Mouse (Mus musculus) midbrain, postnatal 0 days (tissue): ENCODE measurements at regions not wholly inside any gene's neighbourhood (a gene's known extent, or its start where the extent isn't known, plus 50 kb on each side); places are given as distances from the start of the nearest gene placed in this dataset.

ENCODE experiments used
- ATAC-seq: fragments of 200-750 bp; cut with Nextera tagmentation; 2 replicates; pipeline ENCODE4 v1.8.0; 2017; ENCODE audit warnings: moderate number of reproducible peaks, mild to moderate bottlenecking, moderate TSS enrichment, moderate library complexity; ENCODE audit not compliant: low FRiP score
- DNase-seq: peaks from one replicate; pipeline ENCODE4 v3.0.0-alpha.2; 2015; ENCODE audit warnings: low spot score
- H3K27ac ChIP-seq: fragments of 300-500 bp; sonication (generic); 2 replicates; pipeline ENCODE4 v1.5.1; 2014; ENCODE audit warnings: low read depth, mild to moderate bottlenecking, low read length, mixed read lengths
- H3K27me3 ChIP-seq: fragments of 300-500 bp; sonication (generic); 2 replicates; pipeline ENCODE4 v1.6.1; 2014; ENCODE audit warnings: low read length, control low read depth, mixed read lengths; ENCODE audit not compliant: insufficient read depth
- H3K36me3 ChIP-seq: fragments of 300-500 bp; sonication (generic); 2 replicates; pipeline ENCODE4 v1.6.1; 2014; ENCODE audit warnings: low read length, control low read depth, mixed read lengths; ENCODE audit not compliant: insufficient read depth
- H3K4me1 ChIP-seq: fragments of 300-500 bp; sonication (generic); 2 replicates; pipeline ENCODE4 v1.6.1; 2014; ENCODE audit warnings: mild to moderate bottlenecking, control low read depth, antibody characterized with exemption, low read length, mixed read lengths; ENCODE audit not compliant: insufficient read depth
- H3K4me2 ChIP-seq: fragments of 300-500 bp; sonication (generic); 2 replicates; pipeline ENCODE4 v1.6.1; 2014; ENCODE audit warnings: low read depth, mild to moderate bottlenecking, low read length, mixed read lengths; ENCODE audit not compliant: poor library complexity, severe bottlenecking
- H3K4me3 ChIP-seq: fragments of 300-500 bp; sonication (generic); 2 replicates; pipeline ENCODE4 v1.5.1; 2014; ENCODE audit warnings: low read depth, mild to moderate bottlenecking, low read length, moderate library complexity
- H3K9ac ChIP-seq: fragments of 300-500 bp; sonication (generic); replicated peaks from 2 replicates; pipeline ENCODE4 v1.6.1; 2014; ENCODE audit warnings: mild to moderate bottlenecking, low read length, moderate library complexity, mixed read lengths; ENCODE audit not compliant: poor library complexity, severe bottlenecking
- H3K9me3 ChIP-seq: fragments of 300-500 bp; sonication (generic); 2 replicates; pipeline ENCODE4 v1.6.1; 2016; ENCODE audit warnings: low read length, control low read depth
- CTCF ChIP-seq: IDR thresholded peaks from 2 replicates; pipeline ENCODE4 v1.5.1; 2016; ENCODE audit warnings: antibody characterized with exemption, mild to moderate bottlenecking
- WGBS: fragments of 180-500 bp; shearing (Covaris S2); extraction: QIAGEN DNeasy Blood & Tissue Kit; methylation state at CpG from one replicate; pipeline ENCODE4 v1.1.7; 2014; 5-methylcytosine and 5-hydroxymethylcytosine counted together

DNA sequence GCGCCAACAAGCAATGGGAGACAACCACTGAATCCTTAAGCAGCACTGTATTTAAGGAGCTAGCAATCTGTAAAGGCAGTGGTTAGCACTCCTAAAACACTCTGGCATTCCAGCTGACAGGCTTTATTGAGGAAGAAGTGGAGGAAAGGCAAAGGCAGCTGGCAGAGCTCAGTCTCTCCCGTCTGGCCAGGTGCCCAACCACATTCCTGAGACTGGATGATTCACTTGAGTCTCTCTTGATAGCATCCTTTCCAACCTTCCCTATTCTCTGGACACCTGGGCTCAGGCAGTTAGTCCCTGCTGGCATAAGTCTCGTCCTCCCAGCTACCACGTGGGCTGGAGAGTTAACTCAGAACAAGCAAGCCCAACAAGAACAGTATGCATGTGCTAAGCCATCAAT, 260.1 kb downstream of the Sdhaf3 start:
- ATAC-seq, result no peak
- Histone ChIP-seq H3K4me2 (no peak overlapping the region), H3K9me3 (no peaks in the 10 kb centered on the region), H3K27me3 (no peaks in the 10 kb centered on the region), H3K4me1 (no peaks in the 10 kb centered on the region), H3K9ac (no peak overlapping the region), H3K36me3 (no peaks in the 10 kb centered on the region), H3K27ac (no peak overlapping the region), H3K4me3 (no peak overlapping the region)
- DNase-seq, result peak; percentile 20
- no peak for TF ChIP-seq CTCF
- 65% methylated on average over 4 of the region's 4 CpGs for WGBS

DNA sequence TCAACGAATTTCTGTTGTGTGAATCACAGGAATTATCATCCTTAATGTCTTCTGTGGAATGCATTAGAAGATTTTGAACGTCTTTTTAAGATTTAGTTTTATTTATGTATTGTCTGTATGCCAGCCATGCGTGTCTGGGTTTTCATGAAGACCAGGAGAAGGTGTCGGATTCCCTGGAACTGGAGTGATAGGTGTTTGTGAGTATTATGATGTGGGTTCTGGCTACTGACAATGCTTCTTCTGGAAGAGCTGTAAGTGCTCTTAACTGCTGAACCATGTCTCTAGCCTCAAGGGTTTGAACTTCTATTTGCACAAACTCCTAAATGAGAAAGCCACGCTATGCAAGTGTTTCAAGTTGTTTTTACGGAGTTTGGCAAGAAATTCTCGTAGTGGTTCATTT, 296.5 kb downstream of the Sdhaf3 start:
- ATAC-seq, result no peak
- Histone ChIP-seq H3K9ac (no peak overlapping the region), H3K9me3 (no peaks in the 10 kb centered on the region), H3K4me2 (no peak overlapping the region), H3K4me1 (no peaks in the 10 kb centered on the region), H3K36me3 (no peaks in the 10 kb centered on the region), H3K27me3 (no peaks in the 10 kb centered on the region), H3K4me3 (no peak overlapping the region), H3K27ac (no peak overlapping the region)
- WGBS, result 67% methylated on average over 7 of the region's 7 CpGs
- no peak for DNase-seq
- no peak for TF ChIP-seq CTCF

DNA sequence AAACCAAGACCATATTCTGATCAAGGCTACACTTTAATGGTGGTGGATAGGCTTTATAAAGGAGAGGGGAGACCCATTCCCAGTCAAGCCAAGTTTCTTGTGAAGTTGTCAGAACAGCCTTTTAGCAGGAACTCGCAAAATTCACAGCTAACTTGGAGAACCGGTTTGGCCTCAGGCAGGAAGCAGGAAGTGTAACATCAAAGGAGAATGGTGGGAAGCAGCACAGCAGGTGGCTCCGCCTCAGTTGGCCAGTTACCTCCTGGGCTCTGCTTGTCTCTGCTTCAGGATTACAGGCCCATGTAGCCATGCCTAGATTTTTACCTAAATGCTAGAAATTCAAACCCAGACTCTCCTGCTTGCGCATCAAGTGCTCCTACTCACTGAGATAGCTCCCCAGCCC, 277.2 kb upstream of the Tac1 start:
- no peak overlapping the region for H3K9ac ChIP-seq
- no peaks in the 10 kb centered on the region for H3K9me3 ChIP-seq
- no peak for ATAC-seq
- H3K36me3 ChIP-seq, result no peaks in the 10 kb centered on the region
- 44% methylated on average over 4 of the region's 4 CpGs for WGBS
- H3K27ac ChIP-seq, result no peak overlapping the region
- TF ChIP-seq CTCF, result no peak
- H3K4me2 ChIP-seq, result no peak overlapping the region
- no peak overlapping the region for H3K4me3 ChIP-seq
- no peaks in the 10 kb centered on the region for H3K27me3 ChIP-seq
- no peaks in the 10 kb centered on the region for H3K4me1 ChIP-seq
- DNase-seq, result no peak

DNA sequence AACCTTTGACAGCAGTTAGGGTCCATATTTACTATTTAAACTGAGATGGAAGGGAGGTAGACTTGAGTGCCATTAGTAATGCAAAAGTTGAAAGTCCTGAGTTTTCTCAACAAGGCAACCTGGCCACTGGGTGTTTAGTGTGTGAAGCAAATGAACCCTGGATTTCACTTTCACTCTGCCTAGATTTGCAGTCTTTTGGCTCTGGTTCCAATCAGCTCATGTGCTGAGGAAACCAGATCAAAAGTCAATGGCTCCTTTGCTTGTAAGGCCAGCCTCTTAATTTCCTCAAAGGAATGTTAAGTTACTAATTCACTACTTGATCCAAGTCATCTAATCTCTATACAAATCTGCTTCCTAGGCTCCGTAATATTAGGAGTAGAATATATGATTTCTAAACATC, 247.7 kb upstream of the Tac1 start:
- DNase-seq (no peak), ATAC-seq (no peak)
- Histone ChIP-seq H3K36me3 (no peaks in the 10 kb centered on the region), H3K9me3 (no peaks in the 10 kb centered on the region), H3K27me3 (no peaks in the 10 kb centered on the region), H3K4me1 (no peaks in the 10 kb centered on the region), H3K9ac (no peak overlapping the region), H3K27ac (no peak overlapping the region), H3K4me3 (no peak overlapping the region), H3K4me2 (no peak overlapping the region)
- no peak for TF ChIP-seq CTCF
- 84% methylated on average over 1 of the region's 1 CpGs for WGBS

DNA sequence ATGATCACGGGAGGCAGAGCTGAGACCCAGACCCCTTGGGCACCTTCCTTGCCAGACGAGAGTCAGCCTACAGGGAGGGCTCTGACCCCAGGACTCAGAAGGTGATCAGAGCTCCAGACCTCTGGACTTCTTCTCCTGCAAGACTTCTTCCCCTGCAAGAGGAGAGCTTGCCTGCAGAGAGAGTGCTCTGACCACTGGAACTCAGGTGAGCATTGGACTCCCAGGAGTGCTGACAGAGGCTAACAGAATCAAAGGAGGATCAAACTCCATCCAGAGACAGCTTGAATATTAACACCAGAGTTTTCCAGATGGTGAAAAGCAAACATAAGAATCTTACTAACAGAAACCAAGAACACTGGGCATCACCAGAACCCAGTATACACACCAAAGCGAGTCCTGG, 241.2 kb upstream of the Tac1 start:
- no peak overlapping the region for H3K9ac ChIP-seq
- H3K4me2 ChIP-seq, result no peak overlapping the region
- no peaks in the 10 kb centered on the region for H3K27me3 ChIP-seq
- H3K4me3 ChIP-seq, result no peak overlapping the region
- 86% methylated on average over 3 of the region's 3 CpGs for WGBS
- H3K27ac ChIP-seq, result no peak overlapping the region
- ATAC-seq (no peak), DNase-seq (no peak)
- no peaks in the 10 kb centered on the region for H3K9me3 ChIP-seq
- H3K36me3 ChIP-seq, result no peaks in the 10 kb centered on the region
- no peaks in the 10 kb centered on the region for H3K4me1 ChIP-seq
- no peak for TF ChIP-seq CTCF

DNA sequence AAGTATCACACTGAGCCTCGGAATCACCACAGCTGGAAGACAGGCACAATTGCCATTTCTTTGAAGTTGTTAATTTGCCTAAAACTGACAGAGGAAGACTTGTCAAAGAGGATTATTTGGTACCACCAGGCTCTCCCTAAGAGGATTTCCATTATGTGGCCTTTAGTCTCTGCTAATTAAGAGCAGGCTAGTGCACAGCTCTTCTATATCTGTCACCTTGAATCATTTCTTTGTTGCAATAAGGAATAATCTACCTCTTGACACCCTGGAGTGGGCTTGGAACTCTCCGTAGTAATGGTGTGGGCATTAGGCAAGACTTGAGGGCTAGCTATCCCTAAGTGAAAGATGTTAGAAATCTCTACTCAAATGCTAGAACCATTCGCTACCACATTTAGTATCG, 227.7 kb upstream of the Tac1 start:
- ATAC-seq (no peak), DNase-seq (no peak)
- no peak for TF ChIP-seq CTCF
- Histone ChIP-seq H3K4me3 (no peak overlapping the region), H3K4me1 (no peaks in the 10 kb centered on the region), H3K9me3 (no peaks in the 10 kb centered on the region), H3K27ac (no peak overlapping the region), H3K36me3 (no peaks in the 10 kb centered on the region), H3K27me3 (no peaks in the 10 kb centered on the region), H3K9ac (no peak overlapping the region), H3K4me2 (no peak overlapping the region)
- WGBS, result 34% methylated on average over 4 of the region's 4 CpGs

DNA sequence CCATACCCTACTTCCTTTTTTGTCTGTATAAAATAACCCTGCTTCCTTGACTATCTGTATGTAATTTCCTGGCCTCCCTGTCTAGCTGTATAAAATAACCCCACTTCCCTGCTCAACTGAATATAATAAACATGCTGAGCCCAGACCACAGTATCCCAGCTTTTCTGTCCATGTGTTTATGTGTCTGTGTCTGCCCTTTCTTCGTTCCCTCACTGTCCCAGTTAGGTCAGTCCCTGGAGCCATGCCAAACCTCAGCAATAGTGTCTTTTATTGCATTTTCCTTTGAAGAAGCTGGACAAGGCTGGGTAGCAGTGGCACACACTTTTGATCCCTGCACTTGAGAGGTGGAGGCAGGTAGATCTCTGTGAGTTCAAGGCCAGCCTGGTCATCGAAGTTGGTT, 198.0 kb upstream of the Tac1 start:
- TF ChIP-seq CTCF, result no peak
- Histone ChIP-seq H3K27ac (no peak overlapping the region), H3K4me1 (no peaks in the 10 kb centered on the region), H3K4me3 (no peak overlapping the region), H3K9me3 (no peaks in the 10 kb centered on the region), H3K36me3 (no peaks in the 10 kb centered on the region), H3K27me3 (no peaks in the 10 kb centered on the region), H3K9ac (no peak overlapping the region), H3K4me2 (no peak overlapping the region)
- WGBS, result 65% methylated on average over 2 of the region's 2 CpGs
- ATAC-seq, result no peak
- no peak for DNase-seq
